Mouse (Mus musculus) embryonic fibroblast, embryonic 13.5 days (primary cell): ENCODE data around the gene Hist1h4d. TPM values are rescaled to one million over a fixed set of nuclear protein-coding genes. Genes with fewer than 3 reads are reported as not detected.
A peak's percentile ranks its signal among the peaks of the same experiment; 100 is the strongest.
"Not testable (repeated sequence)": the region's sequence is repeated elsewhere in the genome, so short reads cannot be mapped to it uniquely, and the experiment has no call there.

Experiments
- H3K27ac ChIP-seq: 2 replicates; pipeline ENCODE4 v1.5.1; 2012; ENCODE audit warnings: low read length, control low read depth, inconsistent platforms; ENCODE audit not compliant: insufficient read depth
- H3K4me1 ChIP-seq: 2 replicates; pipeline ENCODE4 v1.6.1; 2011; ENCODE audit warnings: low read length; ENCODE audit not compliant: control insufficient read depth, insufficient read depth
- H3K4me3 ChIP-seq: 2 replicates; pipeline ENCODE4 v1.5.1; 2011; ENCODE audit warnings: mild to moderate bottlenecking, control low read depth, low read length; ENCODE audit not compliant: insufficient read depth
- CTCF ChIP-seq: IDR thresholded peaks from 2 replicates; pipeline ENCODE4 v1.5.1; 2011; ENCODE audit warnings: mild to moderate bottlenecking, control low read depth, low read length, moderate library complexity, borderline replicate concordance; ENCODE audit not compliant: insufficient read depth
- POLR2A ChIP-seq: IDR thresholded peaks from 2 replicates; pipeline ENCODE4 v1.6.1; 2011; ENCODE audit warnings: low read depth, mild to moderate bottlenecking, control low read depth, low read length, moderate library complexity
- polyA plus RNA-seq: library from polyadenylated mRNA; stranded (reverse); fragments of >200 nt; gene quantifications from 2 replicates; pipeline ENCODE4 v1.2.4, GENCODE M21; 2011; ENCODE audit warnings: low read depth; ENCODE audit not compliant: missing spikeins, insufficient read length

The Hist1h4d gene
- polyA plus RNA-seq, 1 experiment: 6.8 TPM

GRCm38 (mm10) chr13:23561883-23562659 is 19.3 kb upstream of the Hist1h4d start, which contains the start of gene Hist1h3e:
Gene Hist1h3e (minus strand): TSS chr13:23562369.
- TF ChIP-seq POLR2A: peak; percentile 97
- not testable (repeated sequence) for H3K4me1 ChIP-seq
- Histone ChIP-seq H3K27ac (peak within 1 kb of the TSS; percentile 99), H3K4me3 (peak within 1 kb of the TSS; percentile 38)

GRCm38 (mm10) chr13:23562699-23563462 is 18.5 kb upstream of the Hist1h4d start:
- Histone ChIP-seq H3K27ac (peak overlapping the region; percentile 99), H3K4me1 (no peaks in the 10 kb centered on the region), H3K4me3 (peak overlapping the region; percentile 28)
- TF ChIP-seq POLR2A (no peak), CTCF (no peak)

GRCm38 (mm10) chr13:23564482-23564881 is 16.9 kb upstream of the Hist1h4d start:
- TF ChIP-seq POLR2A: no peak
- no peak overlapping the region for H3K27ac ChIP-seq
- H3K4me1 ChIP-seq: no peaks in the 10 kb centered on the region
- H3K4me3 ChIP-seq: no peak overlapping the region

GRCm38 (mm10) chr13:23570261-23571021 is 11.0 kb upstream of the Hist1h4d start:
- Histone ChIP-seq H3K4me3 (peak overlapping the region; percentile 24), H3K27ac (peak overlapping the region; percentile 84)
- TF ChIP-seq POLR2A: peak; percentile 75; the same call in 1 of the 2 replicates
- H3K4me1 ChIP-seq: not testable (repeated sequence)

GRCm38 (mm10) chr13:23571022-23571503 is 10.3 kb upstream of the Hist1h4d start, which contains the start of the genes Hist1h2ae and Hist1h2bg:
Gene Hist1h2ae (minus strand): TSS chr13:23571220.
Gene Hist1h2bg (plus strand): TSS chr13:23571396.
- TF ChIP-seq CTCF: no peak
- TF ChIP-seq POLR2A: peak; percentile 66; the same call in 1 of the 2 replicates
- Histone ChIP-seq H3K27ac (peak within 1 kb of the TSS; percentile 85), H3K4me1 (no peaks in the 10 kb centered on the region), H3K4me3 (peak within 1 kb of the TSS; percentile 65)

GRCm38 (mm10) chr13:23571504-23572217 is 9.7 kb upstream of the Hist1h4d start:
- Histone ChIP-seq H3K27ac (peak overlapping the region; percentile 85), H3K4me3 (peak overlapping the region; percentile 65)
- peak; percentile 80 for TF ChIP-seq POLR2A
- not testable (repeated sequence) for H3K4me1 ChIP-seq

GRCm38 (mm10) chr13:23572218-23573033 is 9.0 kb upstream of the Hist1h4d start:
- Histone ChIP-seq H3K4me3 (peak overlapping the region; percentile 35), H3K27ac (peak overlapping the region; percentile 92), H3K4me1 (no peaks in the 10 kb centered on the region)
- TF ChIP-seq POLR2A (peak; percentile 57; the same call in 1 of the 2 replicates), CTCF (no peak)

GRCm38 (mm10) chr13:23573034-23573897 is 8.1 kb upstream of the Hist1h4d start:
- H3K4me1 ChIP-seq: not testable (repeated sequence)
- Histone ChIP-seq H3K27ac (peak overlapping the region; percentile 92), H3K4me3 (peak overlapping the region; percentile 49)
- peak; percentile 42; the same call in 1 of the 2 replicates for TF ChIP-seq POLR2A
